In genomic region chr12:28248749-28249148, GRCm38 (mm10) we compare ENCODE assay signal across 9 mouse cellular contexts.
DNase-seq lines count a peak whose midpoint lies in the region; ATAC-seq and TF ChIP-seq lines count a peak whose summit lies in the region.
"Had no signal": no experiment of that assay in that cellular context is flagged by ENCODE, and none has a peak within 500 bp of the region (broad histone marks: within the 10 kb centered on the region; RNA-seq: fewer than 3 reads in every experiment).

No protein-coding gene starts in this region.

- no peak for ATAC-seq in heart, embryonic 12.5 days (ENCODE audit: insufficient number of reproducible peaks, low FRiP score)

- no peaks in the 10 kb centered on the region for H3K36me3 ChIP-seq in heart, adult 2 months (ENCODE audit: control insufficient read depth, insufficient read depth, low read length)
- no peaks in the 10 kb centered on the region for H3K36me3 ChIP-seq in E14TG2a.4 (ENCODE audit: insufficient read depth, low read length)
- no peaks in the 10 kb centered on the region for H3K36me3 ChIP-seq in small intestine, adult 2 months (ENCODE audit: control insufficient read depth, insufficient read depth, low read length)
- no peaks in the 10 kb centered on the region for H3K36me3 ChIP-seq in midbrain, embryonic 10.5 days
- no peaks in the 10 kb centered on the region for H3K36me3 ChIP-seq in heart, embryonic 12.5 days
- H3K36me3 ChIP-seq: limb, embryonic 13.5 days had no signal

- DNase-seq in heart, adult 2 months, result no peak
- no peak for DNase-seq in heart, postnatal 36 days
- peak; percentile 20 for DNase-seq in embryo, embryonic 10 days (ENCODE audit: low spot score)
- DNase-seq in left cerebral cortex, adult 9 months (ENCODE audit: low spot score in 2 of 2), result peak; percentile 18 to 60
- no peak for DNase-seq in midbrain, embryonic 10.5 days (ENCODE audit: low spot score)

- peak; percentile 61 for TF ChIP-seq CTCF in heart, adult 2 months (IDR thresholded peaks at IDR 0.05)
- peak; percentile 59 for TF ChIP-seq CTCF in E14TG2a.4 (conservative IDR thresholded peaks at IDR 0.05; ENCODE audit: low read length)
- peak; percentile 31; the same call in 1 of the 2 replicates for TF ChIP-seq CTCF in small intestine, adult 2 months (IDR thresholded peaks at IDR 0.05; ENCODE audit: extremely low read depth, insufficient read length, insufficient replicate concordance, low read depth, low read length)

- TF ChIP-seq POLR2A in heart, adult 2 months (IDR thresholded peaks at IDR 0.05; ENCODE audit: insufficient read depth, low read depth, low read length), result no peak
- TF ChIP-seq POLR2A in small intestine, adult 2 months (IDR thresholded peaks at IDR 0.05; ENCODE audit: low read depth, low read length), result no peak

- intact Hi-C loops in heart, adult 2 months (cut with DNase I), result no loop called here
- intact Hi-C loops in heart, postnatal 36 days (cut with DNase I), result no loop called here

- no peaks in the 10 kb centered on the region for H3K79me2 ChIP-seq in heart, adult 2 months (replicated peaks; ENCODE audit: control insufficient read depth, insufficient read depth, low read length)

- H3K27me3 ChIP-seq in heart, adult 2 months (ENCODE audit: control insufficient read depth, insufficient read depth, low read length), result no peaks in the 10 kb centered on the region
- H3K27me3 ChIP-seq in E14TG2a.4 (ENCODE audit: insufficient read depth, low read length), result no peaks in the 10 kb centered on the region
- no peaks in the 10 kb centered on the region for H3K27me3 ChIP-seq in small intestine, adult 2 months (ENCODE audit: control insufficient read depth, insufficient read depth, low read length)
- no peaks in the 10 kb centered on the region for H3K27me3 ChIP-seq in midbrain, embryonic 10.5 days (ENCODE audit: low read depth, poor library complexity, severe bottlenecking)
- no peaks in the 10 kb centered on the region for H3K27me3 ChIP-seq in heart, embryonic 12.5 days (replicated peaks)
- H3K27me3 ChIP-seq: limb, embryonic 13.5 days had no signal

- no peak overlapping the region for H3K4me2 ChIP-seq in heart, embryonic 12.5 days
- H3K4me2 ChIP-seq: limb, embryonic 13.5 days had no signal

- H3K27ac ChIP-seq in heart, adult 2 months, result no peak overlapping the region
- no peak overlapping the region for H3K27ac ChIP-seq in small intestine, adult 2 months (ENCODE audit: insufficient read depth, low read depth, low read length)
- no peak overlapping the region for H3K27ac ChIP-seq in midbrain, embryonic 10.5 days (replicated peaks)
- no peak overlapping the region for H3K27ac ChIP-seq in heart, embryonic 12.5 days (ENCODE audit: poor library complexity, severe bottlenecking)
- H3K27ac ChIP-seq: limb, embryonic 13.5 days had no signal

- H3K9ac ChIP-seq in heart, adult 2 months (ENCODE audit: low read depth, low read length), result no peak overlapping the region
- H3K9ac ChIP-seq in heart, embryonic 12.5 days, result no peak overlapping the region
- H3K9ac ChIP-seq: limb, embryonic 13.5 days had no signal

- H3K9me3 ChIP-seq in E14TG2a.4 (ENCODE audit: low read length), result peaks cover 6% of the 10 kb centered on the region; the same call in 1 of the 2 replicates
- no peaks in the 10 kb centered on the region for H3K9me3 ChIP-seq in midbrain, embryonic 10.5 days (replicated peaks)
- no peaks in the 10 kb centered on the region; the same call in 1 of the 2 replicates for H3K9me3 ChIP-seq in heart, embryonic 12.5 days (replicated peaks)

- no peaks in the 10 kb centered on the region for H3K4me1 ChIP-seq in heart, adult 2 months (ENCODE audit: control insufficient read depth, insufficient read depth, low read length)
- H3K4me1 ChIP-seq in E14TG2a.4 (replicated peaks; ENCODE audit: low read depth, low read length), result no peaks in the 10 kb centered on the region
- no peaks in the 10 kb centered on the region for H3K4me1 ChIP-seq in small intestine, adult 2 months (ENCODE audit: control insufficient read depth, insufficient read depth, insufficient read length, low read length)
- H3K4me1 ChIP-seq in midbrain, embryonic 10.5 days, result no peaks in the 10 kb centered on the region
- no peaks in the 10 kb centered on the region for H3K4me1 ChIP-seq in heart, embryonic 12.5 days (replicated peaks)
- H3K4me1 ChIP-seq: limb, embryonic 13.5 days had no signal

- TF ChIP-seq EP300 in heart, adult 2 months (IDR thresholded peaks at IDR 0.05; ENCODE audit: insufficient read depth, low read depth, low read length), result no peak

- no peak overlapping the region for H3K4me3 ChIP-seq in heart, adult 2 months
- no peak overlapping the region for H3K4me3 ChIP-seq in E14TG2a.4 (replicated peaks; ENCODE audit: low read length)
- no peak overlapping the region for H3K4me3 ChIP-seq in small intestine, adult 2 months (ENCODE audit: low read depth, low read length)
- H3K4me3 ChIP-seq in midbrain, embryonic 10.5 days, result no peak overlapping the region
- H3K4me3 ChIP-seq in heart, embryonic 12.5 days, result no peak overlapping the region
- H3K4me3 ChIP-seq: limb, embryonic 13.5 days had no signal

- WGBS in heart, adult 2 months, result 54% methylated on average over 3 of the region's 3 CpGs
- WGBS in small intestine, adult 2 months, result 58% methylated on average over 3 of the region's 3 CpGs
- WGBS in midbrain, embryonic 10.5 days, result 53% methylated on average over 3 of the region's 3 CpGs
- 56% methylated on average over 3 of the region's 3 CpGs for WGBS in heart, embryonic 12.5 days

Comparison
In these comparisons a context has a peak if more than half of its experiments do, and no peak if none do; other contexts are left out.
1. DNase-seq: peak in embryo, embryonic 10 days (single experiment) and left cerebral cortex, adult 9 months (2 of 2); none in heart, adult 2 months (0 of 2), heart, postnatal 36 days (0 of 2) and midbrain, embryonic 10.5 days (single experiment).
2. Peak in every context shown above with its lines, with median percentiles within 50 percentile points of each other: CTCF ChIP-seq.